Mouse (Mus musculus): ENCODE measurements around the gene Gm10203. TPM values are rescaled to one million over a fixed set of nuclear protein-coding genes. Genes with fewer than 3 reads are reported as not detected.

The Gm10203 gene
- total and polyA plus RNA-seq, 2 experiments from 2014 or later = not detected

- H3K27me3 ChIP-seq (ENCODE audit: insufficient read depth, low read length) = no peaks in the 10 kb centered on the region
- H3K9me3 ChIP-seq (ENCODE audit: low read length) = no peaks in the 10 kb centered on the region
- H3K4me2 ChIP-seq (ENCODE audit: low read depth) = no peak overlapping the region
- no peak overlapping the region for H3K9ac ChIP-seq
- H3K36me3 ChIP-seq (ENCODE audit: insufficient read depth) = no peaks in the 10 kb centered on the region
- 31% methylated on average over 5 of the region's 5 CpGs for WGBS
- H3K27ac ChIP-seq (ENCODE audit: low read depth, low read length) = no peak overlapping the region
- TF ChIP-seq CTCF (IDR thresholded peaks at IDR 0.05; ENCODE audit: low read depth) = peak; percentile 65
- H3K4me1 ChIP-seq (ENCODE audit: insufficient read depth) = no peaks in the 10 kb centered on the region
- no peak overlapping the region for H3K4me3 ChIP-seq (ENCODE audit: low read depth, low read length)
- DNase-seq = peak; percentile 71
- ATAC-seq = peak; percentile 77
These were observed 2.5 kb downstream of the Gm10203 start for GRCm38 (mm10) chr6:149132311-149133077.

GRCm38 (mm10) chr6:149134391-149135150, 4.6 kb downstream of the Gm10203 start:
- 14% methylated on average over 5 of the region's 5 CpGs for WGBS
- no peak overlapping the region for H3K9ac ChIP-seq
- no peak overlapping the region for H3K4me2 ChIP-seq (ENCODE audit: low read depth)

GRCm38 (mm10) chr6:149135631-149136030, 5.7 kb downstream of the Gm10203 start:
- Histone ChIP-seq H3K4me3 (ENCODE audit: low read depth, low read length) (no peak overlapping the region), H3K9me3 (ENCODE audit: low read length) (no peaks in the 10 kb centered on the region), H3K4me2 (ENCODE audit: low read depth) (no peak overlapping the region), H3K9ac (no peak overlapping the region), H3K27me3 (ENCODE audit: insufficient read depth, low read length) (no peaks in the 10 kb centered on the region), H3K36me3 (ENCODE audit: insufficient read depth) (no peaks in the 10 kb centered on the region), H3K4me1 (ENCODE audit: insufficient read depth) (no peaks in the 10 kb centered on the region), H3K27ac (ENCODE audit: low read depth, low read length) (no peak overlapping the region)
- no peak for TF ChIP-seq CTCF (IDR thresholded peaks at IDR 0.05; ENCODE audit: low read depth)
- ATAC-seq = no peak
- 77% methylated on average over 6 of the region's 6 CpGs for WGBS
- no peak for DNase-seq

More at GRCm38 (mm10) chr6:149134391-149135150, 4.6 kb downstream of the Gm10203 start:
- no peak for DNase-seq
- no peaks in the 10 kb centered on the region for H3K4me1 ChIP-seq (ENCODE audit: insufficient read depth)
- H3K27ac ChIP-seq (ENCODE audit: low read depth, low read length) = no peak overlapping the region
- H3K36me3 ChIP-seq (ENCODE audit: insufficient read depth) = no peaks in the 10 kb centered on the region
- no peak overlapping the region for H3K4me3 ChIP-seq (ENCODE audit: low read depth, low read length)
- H3K9me3 ChIP-seq (ENCODE audit: low read length) = no peaks in the 10 kb centered on the region
- no peaks in the 10 kb centered on the region for H3K27me3 ChIP-seq (ENCODE audit: insufficient read depth, low read length)
- TF ChIP-seq CTCF (IDR thresholded peaks at IDR 0.05; ENCODE audit: low read depth) = no peak
- no peak for ATAC-seq

- Histone ChIP-seq H3K9ac (no peak overlapping the region), H3K36me3 (ENCODE audit: insufficient read depth) (no peaks in the 10 kb centered on the region), H3K4me3 (ENCODE audit: low read depth, low read length) (no peak overlapping the region), H3K4me2 (ENCODE audit: low read depth) (no peak overlapping the region), H3K27me3 (ENCODE audit: insufficient read depth, low read length) (no peaks in the 10 kb centered on the region), H3K4me1 (ENCODE audit: insufficient read depth) (0 out of 2 replicates have a peak, but pooled peaks cover 6% of the 10 kb centered on the region), H3K9me3 (ENCODE audit: low read length) (no peaks in the 10 kb centered on the region), H3K27ac (ENCODE audit: low read depth, low read length) (no peak overlapping the region)
- ATAC-seq = no peak
- TF ChIP-seq CTCF (IDR thresholded peaks at IDR 0.05; ENCODE audit: low read depth) = no peak
- no peak for DNase-seq
- WGBS = 81% methylated on average over 2 of the region's 2 CpGs
These were observed 8.0 kb downstream of the Gm10203 start for GRCm38 (mm10) chr6:149137936-149138335.

- DNase-seq (no peak), ATAC-seq (no peak)
- Histone ChIP-seq H3K4me3 (ENCODE audit: low read depth, low read length) (no peak overlapping the region), H3K27ac (ENCODE audit: low read depth, low read length) (no peak overlapping the region), H3K36me3 (ENCODE audit: insufficient read depth) (no peaks in the 10 kb centered on the region), H3K27me3 (ENCODE audit: insufficient read depth, low read length) (no peaks in the 10 kb centered on the region), H3K9me3 (ENCODE audit: low read length) (no peaks in the 10 kb centered on the region), H3K4me1 (ENCODE audit: insufficient read depth) (0 out of 2 replicates have a peak, but pooled peaks cover 6% of the 10 kb centered on the region), H3K4me2 (ENCODE audit: low read depth) (no peak overlapping the region), H3K9ac (no peak overlapping the region)
- no peak for TF ChIP-seq CTCF (IDR thresholded peaks at IDR 0.05; ENCODE audit: low read depth)
- 92% methylated on average over 3 of the region's 3 CpGs for WGBS
These were observed 9.0 kb downstream of the Gm10203 start for GRCm38 (mm10) chr6:149139011-149139410.

- TF ChIP-seq CTCF (IDR thresholded peaks at IDR 0.05; ENCODE audit: low read depth) = no peak
- Histone ChIP-seq H3K4me1 (ENCODE audit: insufficient read depth) (0 out of 2 replicates have a peak, but pooled peaks cover 6% of the 10 kb centered on the region), H3K9me3 (ENCODE audit: low read length) (no peaks in the 10 kb centered on the region), H3K9ac (no peak within 1 kb of the TSS), H3K4me2 (ENCODE audit: low read depth) (no peak within 1 kb of the TSS), H3K27ac (ENCODE audit: low read depth, low read length) (no peak within 1 kb of the TSS), H3K36me3 (ENCODE audit: insufficient read depth) (no peaks in the 10 kb centered on the region), H3K4me3 (ENCODE audit: low read depth, low read length) (no peak within 1 kb of the TSS), H3K27me3 (ENCODE audit: insufficient read depth, low read length) (no peaks in the 10 kb centered on the region)
- DNase-seq (no peak), ATAC-seq (no peak)
- 71% methylated on average over 1 of the region's 1 CpGs for WGBS
These were observed 9.5 kb downstream of the Gm10203 start, which contains the start of gene Etfbkmt for GRCm38 (mm10) chr6:149139471-149139870. Gene Etfbkmt, plus strand, starts transcription at chr6:149139849.

Measured in forebrain, postnatal 0 days (tissue).